Mouse (Mus musculus) left cerebral cortex, postnatal 36 days (tissue): ENCODE results near the gene Slc17a7. TPM values are rescaled to one million over a fixed set of nuclear protein-coding genes. Genes with fewer than 3 reads are reported as not detected.

ENCODE experiments used
- DNase-seq, 2 experiments: peaks; one replicate each; pipeline ENCODE4 v3.0.0; 2021 to 2022; ENCODE audit warnings: low spot score in 2 of 2, mixed read lengths in 1 of 2
- intact Hi-C: fragments of 180-260 bp; cut with DNase I; formaldehyde crosslinking; loops from one replicate; pipeline ENCODE4 v1.15.1; 2025
- microRNA-seq: library from miRNA; unstranded; fragments of <30 nt; microRNA quantifications from one replicate; pipeline ENCODE4 v1.2.0, GENCODE M21; 2022
- total RNA-seq, 2 experiments: library from RNA; stranded (reverse); gene quantifications; 2 replicates each; pipeline ENCODE4 v1.2.3; 2021

The Slc17a7 gene
- total RNA-seq, 2 experiments from 2014 or later, result 1,276 to 1,585 TPM

GRCm38 (mm10) chr7:45221680-45222079 is 57.9 kb downstream of the Slc17a7 start:
- intact Hi-C loops, result no loop called here
- no peak for DNase-seq

DNA sequence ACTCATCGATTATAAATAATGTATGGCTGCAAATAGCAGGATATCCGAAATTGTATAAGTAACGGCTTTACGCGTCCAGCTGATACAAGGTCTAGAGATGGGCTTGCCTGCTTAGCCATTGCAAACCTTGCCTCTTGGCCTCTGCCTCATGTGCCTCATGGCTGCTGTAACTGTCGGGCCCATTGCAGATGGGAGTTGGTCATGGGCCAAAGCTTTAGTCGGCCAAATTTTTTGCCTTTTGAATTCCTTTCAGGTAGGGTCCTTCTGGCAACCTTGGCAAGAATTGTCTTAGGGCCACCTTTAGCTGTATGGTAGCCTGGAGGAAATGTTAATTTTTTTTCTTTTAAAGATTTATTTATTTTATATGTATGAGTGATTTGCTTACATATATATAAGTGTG is 61.1 kb downstream of the Slc17a7 start:
- intact Hi-C loops, result no loop called here
- DNase-seq, result no peak

Small RNAs within 50 kb of the gene (microRNA-seq; reads per million reads assigned to microRNA genes)
- gene Mir150 (1,446 reads per million, percentile 82 among the genes with 10 or more reads in this experiment), gene Mir5121 (5.8 reads per million, percentile 20 among the genes with 10 or more reads in this experiment), gene Mir7055 (3.6 reads per million, percentile 9 among the genes with 10 or more reads in this experiment)

Other genes with a start within 250 kb of the Slc17a7 start
- 100 to 1,000 TPM; 346 to 355 TPM for gene Ap2a1, start 234.5 kb upstream of the Slc17a7 start, total RNA-seq
- gene Tsks, start 220.7 kb upstream of the Slc17a7 start, total RNA-seq, result 1 to 10 TPM; 1.4 to 3.4 TPM
- 10 to 100 TPM; 85.4 to 97.7 TPM for gene Cpt1c, start 189.1 kb upstream of the Slc17a7 start, total RNA-seq
- gene Prmt1, start 177.4 kb upstream of the Slc17a7 start, total RNA-seq, result 100 to 1,000 TPM; 143 to 145 TPM
- 10 to 100 TPM; 29.2 to 38.7 TPM for gene Irf3, start 166.3 kb upstream of the Slc17a7 start, total RNA-seq
- 1 to 10 TPM; 1.8 to 2.6 TPM for gene Bcl2l12, start 165.2 kb upstream of the Slc17a7 start, total RNA-seq
- gene Scaf1, start 147.6 kb upstream of the Slc17a7 start, total RNA-seq, result 100 to 1,000 TPM; 174 to 177 TPM
- gene Rras, start 146.0 kb upstream of the Slc17a7 start, total RNA-seq, result 10 to 100 TPM; 12.9 to 13.9 TPM
- gene Prr12, start 111.1 kb upstream of the Slc17a7 start, total RNA-seq, result 10 to 100 TPM; 64.9 to 75.3 TPM
- 10 to 100 TPM; 59.7 to 63.7 TPM for gene Nosip, start 101.5 kb upstream of the Slc17a7 start, total RNA-seq
- gene Prrg2, start 101.3 kb upstream of the Slc17a7 start, total RNA-seq, result 1 to 10 TPM; 5.4 to 7.4 TPM
- gene Rcn3, start 71.7 kb upstream of the Slc17a7 start, total RNA-seq, result 1 to 10 TPM; 3.8 to 4.9 TPM
- gene Fcgrt, start 60.1 kb upstream of the Slc17a7 start, total RNA-seq, result 10 to 100 TPM; 22.3 to 22.7 TPM
- 100 to 1,000 TPM; 405 to 466 TPM for gene Rps11, start 39.5 kb upstream of the Slc17a7 start, total RNA-seq
- 100 to 1,000 TPM; 614 to 796 TPM for gene Rpl13a, start 35.2 kb upstream of the Slc17a7 start, total RNA-seq
- not detected for gene Gm45713, start 27.7 kb upstream of the Slc17a7 start, total RNA-seq
- gene Flt3l, start 27.5 kb upstream of the Slc17a7 start, total RNA-seq, result 1 to 10 TPM; 3.7 to 6.1 TPM
- gene Pih1d1, start 9.6 kb upstream of the Slc17a7 start, total RNA-seq, result 10 to 100 TPM; 44.8 to 53.6 TPM
- 10 to 100 TPM; 12.2 to 21.5 TPM for gene Aldh16a1, start 9.4 kb upstream of the Slc17a7 start, total RNA-seq
- gene Gfy, start 15.6 kb downstream of the Slc17a7 start, total RNA-seq, result under 1 TPM; 0.17 to 0.50 TPM
- not detected for gene Pth2, start 17.0 kb downstream of the Slc17a7 start, total RNA-seq
- 1 to 10 TPM; 5.1 to 5.2 TPM for gene Ccdc155, start 40.9 kb downstream of the Slc17a7 start, total RNA-seq
- gene Dkkl1, start 48.2 kb downstream of the Slc17a7 start, total RNA-seq, result 10 to 100 TPM; 25.9 to 29.9 TPM
- gene Tead2, start 51.8 kb downstream of the Slc17a7 start, total RNA-seq, result 1 to 10 TPM; 3.9 to 5.6 TPM
- 1 to 10 TPM; 5.0 to 5.9 TPM for gene Cd37, start 75.2 kb downstream of the Slc17a7 start, total RNA-seq
- 1 to 10 TPM; 1.2 to 1.6 TPM for gene Slc6a16, start 77.1 kb downstream of the Slc17a7 start, total RNA-seq
- gene Slc6a21, start 113.6 kb downstream of the Slc17a7 start, total RNA-seq, result not detected
- gene Trpm4, start 169.8 kb downstream of the Slc17a7 start, total RNA-seq, result 10 to 100 TPM; 18.0 to 20.9 TPM
- under 1 TPM; 0.27 to 0.52 TPM for gene Hrc, start 171.3 kb downstream of the Slc17a7 start, total RNA-seq
- gene Ppfia3, start 203.1 kb downstream of the Slc17a7 start, total RNA-seq, result 100 to 1,000 TPM; 154 to 168 TPM
- 100 to 1,000 TPM; 164 to 189 TPM for gene Lin7b, start 206.6 kb downstream of the Slc17a7 start, total RNA-seq
- 100 to 1,000 TPM; 273 to 486 TPM for gene Snrnp70, start 231.8 kb downstream of the Slc17a7 start, total RNA-seq
- gene Kcna7, start 241.7 kb downstream of the Slc17a7 start, total RNA-seq, result not detected
- gene Ntf5, start 249.7 kb downstream of the Slc17a7 start, total RNA-seq, result not detected